Mouse (Mus musculus) right cerebral cortex, postnatal 14 days (tissue): Measurements from ENCODE around the gene Ptdss2.
A peak's percentile ranks its signal among the peaks of the same experiment; 100 is the strongest.

ENCODE experiments used
- DNase-seq: peaks from one replicate; pipeline ENCODE4 v3.0.0; 2022

Ptdss2 gene

DNA sequence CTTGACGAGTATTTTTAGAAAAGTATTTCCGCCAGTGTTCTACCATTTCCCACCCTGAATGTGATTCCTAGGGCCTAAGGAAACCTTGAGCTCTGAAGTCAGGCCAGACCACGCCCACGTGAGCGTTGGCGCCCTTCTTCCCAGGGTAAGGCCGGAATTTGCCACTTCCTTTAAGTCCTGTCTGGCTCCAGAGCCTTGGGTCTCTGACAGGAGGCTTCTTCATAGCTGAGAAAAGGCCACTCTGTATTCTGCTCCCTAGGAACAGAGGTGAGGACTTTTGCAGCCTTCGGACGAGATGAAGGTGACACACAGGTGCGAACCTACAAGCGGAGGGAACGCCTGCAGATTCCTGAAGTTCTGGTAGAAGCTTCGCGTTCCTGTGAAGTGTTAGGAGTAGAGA is at the start of gene Ptdss2:
Ptdss2 (plus strand) TSS at position 138 of the 400 bp plus-strand sequence.
- no peak for DNase-seq

DNA sequence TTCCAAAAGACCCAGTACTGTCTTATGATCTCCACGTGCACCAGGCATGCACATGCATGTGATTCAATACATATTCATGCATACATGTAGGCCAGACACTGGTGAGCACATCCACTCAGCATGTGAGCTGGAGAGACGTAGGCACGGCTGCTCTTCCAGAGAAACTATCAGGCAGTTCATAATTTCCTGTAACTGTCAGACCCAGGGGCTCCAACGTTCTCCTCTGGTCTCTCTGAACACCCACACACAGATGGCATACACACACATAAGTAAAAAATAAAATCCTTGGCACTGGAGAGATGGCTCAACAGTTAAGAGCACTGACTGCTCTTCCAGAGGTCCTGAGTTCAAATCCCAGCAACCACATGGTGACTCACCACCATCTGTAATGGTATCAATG is 48.4 kb upstream of the Ptdss2 start:
- DNase-seq = no peak

GRCm38 (mm10) chr7:141077841-141078240 is 44.3 kb upstream of the Ptdss2 start, which contains the start of gene Pkp3:
Pkp3 (plus strand) TSS chr7:141078218.
- no peak for DNase-seq

DNA sequence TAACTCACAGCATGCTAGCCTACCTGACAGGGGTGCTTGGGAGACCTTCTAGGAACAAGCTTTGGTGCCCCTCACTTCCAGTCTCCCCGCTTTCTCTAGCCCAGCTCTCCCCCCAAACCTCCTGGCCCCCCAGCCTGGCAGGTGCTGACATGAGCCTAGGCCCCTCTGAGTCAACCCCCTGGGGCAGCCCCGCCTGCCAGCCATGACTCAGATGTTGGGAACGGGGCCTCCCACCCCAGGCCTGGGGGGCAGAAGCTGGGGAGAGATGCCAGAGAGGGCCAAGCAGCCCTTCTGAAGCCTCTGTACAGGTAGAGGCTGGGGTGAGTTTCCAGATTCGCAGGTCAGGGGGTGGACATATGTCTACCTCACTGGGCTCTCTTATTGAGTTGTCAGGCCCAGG is 43.3 kb upstream of the Ptdss2 start:
- no peak for DNase-seq

- DNase-seq = no peak
Observed at GRCm38 (mm10) chr7:141079481-141080449, 42.4 kb upstream of the Ptdss2 start.

DNA sequence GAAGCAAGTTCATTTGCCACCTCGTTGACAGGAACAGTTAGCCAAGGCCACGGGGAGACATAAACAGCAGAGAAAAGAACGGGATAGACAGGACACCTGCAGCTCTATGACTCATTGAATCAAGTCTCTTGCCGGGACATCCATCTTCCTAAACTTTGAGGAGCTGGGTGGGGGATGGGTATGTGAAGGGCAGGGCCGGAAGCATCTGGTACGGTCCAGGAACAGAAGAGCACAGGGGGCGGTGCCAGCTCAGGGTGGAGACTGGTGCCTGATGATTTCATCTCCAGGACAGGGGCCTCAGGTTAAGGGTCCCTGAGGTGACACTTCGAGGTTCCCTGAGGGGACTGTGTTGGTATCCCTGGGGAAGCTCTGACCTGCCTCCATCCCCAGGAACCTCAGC is 34.3 kb upstream of the Ptdss2 start:
- no peak for DNase-seq

DNA sequence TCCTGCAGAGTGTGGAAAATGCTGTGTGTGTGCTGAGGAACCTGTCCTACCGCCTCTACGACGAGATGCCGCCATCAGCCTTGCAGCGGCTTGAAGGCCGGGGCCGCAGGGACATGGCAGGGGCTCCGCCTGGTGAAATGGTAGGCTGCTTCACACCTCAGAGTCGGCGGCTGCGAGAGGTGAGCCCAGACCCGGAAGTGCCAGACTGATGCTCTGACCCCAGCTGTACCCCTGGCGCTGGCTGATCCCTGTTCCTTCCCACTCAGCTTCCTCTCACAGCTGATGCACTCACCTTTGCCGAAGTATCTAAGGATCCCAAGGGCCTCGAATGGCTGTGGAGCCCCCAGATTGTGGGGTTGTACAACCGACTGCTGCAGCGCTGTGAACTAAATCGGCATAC is 33.7 kb upstream of the Ptdss2 start:
- no peak for DNase-seq

- DNase-seq = no peak
Observed at GRCm38 (mm10) chr7:141090228-141090627, 32.0 kb upstream of the Ptdss2 start.

DNA sequence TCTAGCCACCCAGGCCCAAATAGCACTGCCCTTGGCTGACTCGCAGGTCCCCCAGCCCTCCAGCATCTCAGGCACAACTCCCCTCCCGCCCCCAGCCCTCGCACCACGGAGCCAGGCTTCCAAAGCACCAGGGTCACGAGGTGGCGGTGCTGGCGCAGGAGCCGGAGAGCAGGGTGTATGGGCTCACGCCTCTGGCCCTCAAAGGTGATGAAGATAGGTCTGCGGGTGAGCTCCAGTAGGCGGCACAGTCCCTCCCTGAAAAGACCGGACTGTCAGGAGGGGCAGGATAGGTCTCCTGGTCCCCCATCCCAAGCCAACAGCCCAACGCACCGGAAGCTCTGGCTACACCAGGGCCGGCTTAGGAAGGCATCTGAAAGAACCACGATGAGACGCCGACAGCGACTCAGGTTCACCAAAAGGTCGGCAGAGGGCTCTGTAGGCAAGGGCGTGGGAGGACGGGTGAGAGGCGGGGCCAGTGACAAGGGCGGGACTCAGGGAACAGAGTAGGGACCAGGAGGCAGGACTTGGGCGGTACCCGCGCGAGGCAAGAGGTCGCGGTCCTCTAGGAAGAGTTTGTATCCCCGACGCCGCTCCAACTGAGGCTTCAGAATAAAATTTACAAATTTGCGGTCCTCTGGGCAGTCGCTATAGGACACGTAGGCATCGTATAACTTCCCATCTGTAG is 30.0 kb upstream of the Ptdss2 start:
- peak; percentile 40 for DNase-seq

DNA sequence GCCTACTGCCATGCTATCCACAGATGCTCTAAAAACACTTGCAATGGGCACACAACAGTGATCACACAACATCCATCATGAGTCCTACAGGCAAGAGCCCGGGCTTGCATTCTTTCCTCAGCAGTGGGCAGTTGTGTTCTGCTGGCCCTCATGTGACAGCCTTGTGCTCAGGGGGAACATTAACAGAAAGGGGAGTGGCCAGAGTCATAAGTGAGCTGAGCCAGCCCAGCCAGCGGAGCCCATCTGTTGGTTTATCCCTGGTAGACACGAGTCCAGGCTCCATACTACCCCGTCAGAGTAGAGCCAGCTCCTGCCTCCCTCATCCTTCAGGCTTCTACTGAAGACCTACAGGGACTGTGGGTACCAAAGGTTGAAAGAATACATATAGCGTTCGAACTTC is 28.2 kb upstream of the Ptdss2 start:
- no peak for DNase-seq

DNA sequence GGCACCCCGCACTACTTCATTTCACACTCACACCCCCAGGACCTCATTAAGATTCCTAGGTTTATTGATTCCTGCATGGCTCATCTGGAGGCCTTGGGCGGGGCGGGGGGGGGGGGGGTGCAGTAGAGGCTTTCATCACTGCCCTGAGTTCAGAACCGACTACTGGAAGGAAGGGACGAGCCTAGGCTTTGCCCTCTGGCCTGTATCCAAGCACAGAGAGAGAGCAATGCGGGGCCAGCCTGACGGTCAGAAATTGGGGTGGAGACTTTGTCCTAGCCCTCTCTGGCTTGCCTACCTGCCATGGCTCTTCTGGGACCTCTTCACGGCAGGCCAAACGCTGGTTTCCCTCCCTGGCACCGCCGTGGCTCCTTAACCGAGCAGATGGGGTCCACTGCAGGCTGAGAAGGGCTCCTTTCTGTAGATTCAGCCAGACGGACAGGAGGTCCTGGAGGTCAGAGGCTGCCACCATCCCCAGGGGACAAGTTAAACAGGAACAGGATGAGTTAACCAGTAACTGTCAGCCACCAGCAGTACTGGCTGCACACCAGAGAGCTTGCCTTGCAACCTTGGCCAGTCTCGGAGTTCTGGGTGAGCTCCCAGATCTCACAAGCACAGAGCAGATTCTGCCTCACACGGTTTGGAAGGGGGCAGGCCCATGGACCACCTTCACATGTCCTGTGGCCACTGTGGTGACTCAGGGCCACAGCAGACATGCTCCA is 27.5 kb upstream of the Ptdss2 start:
- no peak for DNase-seq

GRCm38 (mm10) chr7:141096021-141096420 is 26.2 kb upstream of the Ptdss2 start:
- no peak for DNase-seq

GRCm38 (mm10) chr7:141096649-141097056 is 25.5 kb upstream of the Ptdss2 start:
- DNase-seq = no peak

DNA sequence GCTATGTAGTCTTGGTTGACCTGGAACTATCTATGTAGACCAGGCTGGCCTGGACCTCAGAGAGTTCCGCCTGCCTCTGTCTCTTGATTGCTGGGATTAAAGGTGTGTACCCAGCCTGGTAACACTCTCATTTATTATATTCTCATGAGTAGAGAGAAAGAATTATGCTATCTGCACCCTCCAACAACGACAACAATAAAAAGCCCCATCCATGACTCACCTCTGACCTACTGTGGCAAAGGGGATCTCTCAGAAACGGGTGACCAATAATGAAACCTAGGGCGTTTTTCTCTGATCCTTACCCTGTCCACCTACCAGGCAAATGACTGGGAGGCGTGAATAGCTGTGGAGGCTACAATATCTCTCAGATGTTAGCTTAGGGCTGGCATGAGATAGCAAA is 25.0 kb upstream of the Ptdss2 start:
- no peak for DNase-seq

DNA sequence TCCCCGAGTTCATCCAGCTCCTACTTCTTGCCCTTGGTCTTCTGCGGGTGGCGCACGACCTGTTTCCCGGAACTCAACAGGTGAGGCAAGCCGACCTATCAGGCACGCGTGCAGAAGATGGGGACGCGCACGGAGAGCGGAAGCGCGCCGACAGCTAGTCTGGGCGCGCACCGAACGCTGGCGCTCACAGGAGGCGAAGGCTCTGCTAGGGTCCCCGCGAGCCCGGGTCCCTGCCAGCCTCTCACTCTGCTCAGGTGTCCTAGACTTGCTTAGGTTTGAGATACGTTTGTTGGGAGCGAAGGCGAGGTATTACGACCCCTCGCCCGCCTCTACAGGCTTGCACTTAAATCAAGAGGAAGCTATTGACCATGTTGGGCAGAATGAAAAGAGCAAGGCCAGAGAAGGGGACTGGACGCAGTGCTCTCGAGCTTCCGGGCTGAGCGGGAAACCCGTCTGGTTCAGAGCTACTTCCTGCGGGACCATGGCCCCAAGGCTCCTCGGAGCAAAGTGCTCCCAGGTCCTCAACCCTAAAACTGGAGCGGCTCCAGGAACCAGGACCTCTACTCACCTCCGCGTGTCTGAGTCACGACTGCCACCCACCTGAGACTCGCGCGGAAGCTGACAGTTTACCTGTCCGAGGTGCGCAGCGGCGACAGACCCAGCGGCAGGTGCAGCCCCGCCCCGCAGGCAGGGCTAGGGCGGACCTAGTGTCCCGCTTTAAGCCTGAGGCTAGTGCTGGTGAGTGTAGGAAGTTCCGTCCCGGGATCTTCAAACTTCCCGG is 22.1 kb upstream of the Ptdss2 start, which contains the start of gene Sigirr:
Sigirr (minus strand) TSS at position 662 of the 781 bp plus-strand sequence.
- DNase-seq = peak; percentile 46

GRCm38 (mm10) chr7:141103161-141103560 is 19.0 kb upstream of the Ptdss2 start:
- no peak for DNase-seq

DNA sequence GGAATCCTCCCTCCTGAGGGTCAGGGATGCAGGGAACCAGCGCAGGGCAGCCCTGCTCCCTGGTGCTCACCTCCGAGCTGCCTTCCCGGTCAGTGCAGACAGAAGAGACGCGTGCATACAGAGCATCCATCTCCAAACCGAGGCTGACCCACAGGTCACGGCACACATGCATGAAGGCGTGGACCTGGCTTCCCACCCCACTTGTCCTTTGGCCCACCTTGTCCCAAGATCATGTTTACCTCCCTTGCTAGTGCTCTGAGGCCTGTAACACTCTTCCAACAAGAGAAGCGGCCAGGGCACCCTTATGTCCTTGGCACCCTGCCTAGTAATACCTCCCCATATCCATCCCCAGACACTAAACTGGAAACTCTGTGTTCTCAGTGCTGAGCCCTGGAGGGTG is 6.3 kb upstream of the Ptdss2 start:
- no peak for DNase-seq

- DNase-seq = no peak
Observed at GRCm38 (mm10) chr7:141117636-141118035, 4.5 kb upstream of the Ptdss2 start, which contains the start of gene Ano9. Ano9 (minus strand) TSS chr7:141117806.

GRCm38 (mm10) chr7:141119487-141119886 is 2.7 kb upstream of the Ptdss2 start:
- no peak for DNase-seq

DNA sequence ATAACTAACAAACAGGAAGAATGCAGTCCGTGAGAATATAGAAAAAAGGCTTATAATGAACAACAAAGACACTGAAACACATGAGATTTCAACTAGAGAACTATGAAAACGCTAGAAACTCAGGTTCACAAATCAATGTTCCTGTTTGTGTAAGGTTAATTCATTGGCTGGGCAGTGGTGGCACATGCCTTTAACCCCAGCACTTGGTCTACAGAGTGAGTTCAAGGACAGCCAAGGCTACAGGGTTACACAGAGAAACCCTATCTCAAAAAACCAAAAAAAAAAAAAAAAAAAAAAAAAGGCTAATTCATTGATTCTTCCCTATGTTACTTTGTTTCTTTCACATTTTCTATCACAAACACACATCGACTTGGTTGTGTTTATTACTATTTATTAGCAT is 1.6 kb upstream of the Ptdss2 start:
- DNase-seq = no peak

GRCm38 (mm10) chr7:141121051-141121531 is 1.1 kb upstream of the Ptdss2 start:
- no peak for DNase-seq
